Mouse (Mus musculus): ENCODE results near the gene Gm11096.

The Gm11096 gene

GRCm38 (mm10) chr17:81480351-81481161 is 39.0 kb downstream of the Gm11096 start:
- no peak for DNase-seq (ENCODE audit: low read depth)

GRCm38 (mm10) chr17:81481843-81482490 is 40.4 kb downstream of the Gm11096 start:
- no peak for DNase-seq (ENCODE audit: low read depth)

- no peak for DNase-seq (ENCODE audit: low read depth)
These were observed 44.8 kb downstream of the Gm11096 start for GRCm38 (mm10) chr17:81486388-81486787.

Data from c-Kit-positive CD71-positive TER-119-negative erythroid progenitor cells, embryonic 14.5 days (primary cell).